Mouse (Mus musculus): ENCODE results near the gene Lrrc8e.

Lrrc8e gene

DNA sequence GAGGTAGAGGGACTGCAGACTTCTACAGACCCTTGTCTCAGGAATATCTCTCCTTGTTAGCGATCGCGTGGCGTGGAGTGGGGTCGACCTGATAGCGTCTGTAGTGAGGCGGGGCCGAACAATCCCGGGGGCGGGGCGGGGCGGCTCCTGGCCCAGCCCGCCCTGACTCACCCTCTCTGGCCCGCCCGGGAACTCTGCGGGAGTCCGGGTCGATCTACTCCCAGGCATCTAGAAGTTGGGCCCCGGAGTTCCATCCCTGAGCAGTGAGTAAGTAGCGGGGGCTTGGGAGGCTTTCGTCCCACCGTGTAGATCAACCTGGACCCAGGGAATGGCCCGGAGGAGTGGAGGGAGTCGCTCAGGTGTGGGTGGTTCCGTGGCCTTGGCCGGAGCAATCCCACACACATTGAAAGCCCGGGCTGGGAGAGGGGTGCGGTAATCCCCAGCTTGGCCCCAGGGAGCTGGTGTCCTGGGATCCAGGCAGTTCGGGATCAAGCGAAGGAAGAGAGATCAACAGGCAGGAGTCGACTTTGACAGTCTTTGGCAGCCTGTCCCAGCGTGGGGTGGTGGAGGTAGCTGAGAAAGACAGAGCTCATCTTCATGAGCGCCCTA is at the start of gene Lrrc8e:
TSS of gene Lrrc8e (plus strand) at position 89 of the 609 bp plus-strand sequence.
- DNase-seq (ENCODE audit: low spot score) = no peak

DNA sequence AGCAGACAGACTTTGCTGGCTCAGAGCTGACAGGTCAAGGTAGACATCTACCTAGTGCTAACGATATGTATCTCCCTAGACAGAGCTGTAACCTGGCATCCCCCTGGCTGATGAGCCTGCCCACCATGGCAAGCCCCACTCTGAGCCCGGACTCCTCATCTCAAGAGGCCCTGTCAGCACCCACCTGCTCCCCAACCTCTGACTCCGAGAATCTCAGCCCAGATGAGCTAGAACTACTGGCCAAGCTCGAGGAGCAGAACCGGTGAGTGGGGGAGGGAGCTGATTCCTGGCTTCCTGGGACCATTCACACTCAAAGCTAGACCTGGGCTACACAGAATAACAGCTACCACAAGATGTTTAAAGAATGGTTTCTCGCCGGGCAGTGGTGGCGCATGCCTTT is 43.2 kb upstream of the Lrrc8e start:
- no peak for DNase-seq (ENCODE audit: low spot score)

DNA sequence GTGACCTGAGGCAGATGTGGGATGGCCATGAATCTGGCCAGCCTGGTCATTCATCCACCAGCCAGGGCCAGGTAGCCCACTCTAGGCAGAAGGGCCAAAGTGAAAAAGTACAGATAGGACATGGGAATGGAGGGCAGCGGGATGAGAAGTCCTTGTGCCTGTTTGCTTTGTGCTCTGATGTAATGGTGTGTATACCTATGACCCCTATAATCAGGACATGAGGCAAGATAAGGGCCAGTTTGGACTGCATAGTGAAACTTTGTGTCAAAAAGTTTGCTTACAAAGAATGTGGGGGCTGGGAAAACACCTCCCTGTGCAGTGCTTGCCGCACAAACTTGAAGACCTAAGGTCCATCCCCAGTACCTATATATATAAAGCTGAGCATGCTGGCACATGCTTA is 40.5 kb upstream of the Lrrc8e start:
- DNase-seq (ENCODE audit: low spot score) = no peak

DNA sequence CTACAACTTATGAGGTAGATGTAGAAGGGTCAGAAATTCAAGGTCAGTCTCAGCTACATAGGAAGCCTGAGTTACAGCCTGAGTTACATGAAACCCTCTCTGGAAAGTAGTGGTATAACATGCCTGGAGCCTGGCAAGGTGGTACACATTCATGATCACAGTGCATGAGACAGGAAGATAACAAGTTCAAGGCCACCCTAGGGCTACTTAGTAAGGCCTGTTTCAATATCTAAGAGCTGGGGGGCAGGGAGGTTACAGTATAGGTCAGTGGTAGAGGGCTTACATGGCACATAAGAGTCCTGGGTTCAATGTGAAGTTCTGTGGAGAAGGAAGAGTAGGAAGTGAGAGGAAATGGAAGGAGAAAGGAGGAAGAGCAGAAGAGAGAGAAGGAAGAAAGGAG is 38.0 kb upstream of the Lrrc8e start:
- no peak for DNase-seq (ENCODE audit: low spot score)

DNA sequence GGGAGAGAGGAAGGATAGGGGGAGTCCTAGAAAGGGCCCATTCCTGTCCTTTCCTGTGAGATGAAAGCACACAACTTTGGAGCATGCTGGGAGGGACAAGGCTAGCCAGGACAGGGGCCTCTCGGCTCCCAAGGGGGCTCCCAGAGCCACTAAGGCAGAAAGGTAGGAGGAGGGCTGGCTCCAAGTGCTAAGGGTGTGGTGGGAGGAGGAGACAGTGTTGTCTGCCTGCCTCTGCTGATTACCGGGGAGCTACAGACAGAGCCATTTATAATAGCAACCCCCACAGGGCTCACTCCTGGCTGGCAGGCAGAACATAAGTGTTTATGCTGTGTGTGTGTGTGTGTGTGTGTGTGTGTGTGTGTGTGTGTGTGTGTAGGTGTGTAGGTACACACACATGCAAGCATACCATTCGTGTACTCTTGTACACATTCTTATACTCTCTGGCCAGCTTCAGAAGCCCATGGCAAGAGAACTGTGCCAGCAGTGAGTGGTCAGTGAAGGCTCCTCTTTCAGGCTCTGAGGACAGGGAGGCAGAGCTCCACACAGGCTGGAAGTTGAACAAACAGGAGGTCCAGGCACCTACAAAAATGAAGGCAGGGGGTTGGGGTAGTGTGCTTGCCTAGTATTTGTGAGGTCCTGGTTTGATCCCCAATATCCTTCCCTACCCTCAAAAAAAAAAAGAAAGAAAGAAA is 37.5 kb upstream of the Lrrc8e start:
- no peak for DNase-seq (ENCODE audit: low spot score)

DNA sequence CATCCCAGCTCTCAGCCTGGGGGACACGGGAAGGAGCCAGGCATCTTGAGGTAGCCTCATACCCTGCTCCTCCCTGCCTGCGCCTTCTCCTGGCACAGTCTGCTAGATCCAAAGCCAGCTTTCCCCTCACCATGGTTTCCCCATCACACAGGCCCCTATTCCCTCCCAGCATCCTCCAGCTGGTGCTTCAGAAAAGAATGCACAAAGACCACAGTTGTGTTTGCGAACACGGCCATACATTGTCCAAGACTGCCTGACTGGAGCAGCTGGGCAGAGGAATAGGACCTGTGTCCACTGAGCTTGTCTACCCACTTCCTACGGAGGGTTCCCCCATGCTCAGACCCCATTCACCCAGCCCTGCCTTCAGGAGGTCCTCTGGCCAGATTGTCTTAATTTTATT is 34.3 kb upstream of the Lrrc8e start:
- no peak for DNase-seq (ENCODE audit: low spot score)

DNA sequence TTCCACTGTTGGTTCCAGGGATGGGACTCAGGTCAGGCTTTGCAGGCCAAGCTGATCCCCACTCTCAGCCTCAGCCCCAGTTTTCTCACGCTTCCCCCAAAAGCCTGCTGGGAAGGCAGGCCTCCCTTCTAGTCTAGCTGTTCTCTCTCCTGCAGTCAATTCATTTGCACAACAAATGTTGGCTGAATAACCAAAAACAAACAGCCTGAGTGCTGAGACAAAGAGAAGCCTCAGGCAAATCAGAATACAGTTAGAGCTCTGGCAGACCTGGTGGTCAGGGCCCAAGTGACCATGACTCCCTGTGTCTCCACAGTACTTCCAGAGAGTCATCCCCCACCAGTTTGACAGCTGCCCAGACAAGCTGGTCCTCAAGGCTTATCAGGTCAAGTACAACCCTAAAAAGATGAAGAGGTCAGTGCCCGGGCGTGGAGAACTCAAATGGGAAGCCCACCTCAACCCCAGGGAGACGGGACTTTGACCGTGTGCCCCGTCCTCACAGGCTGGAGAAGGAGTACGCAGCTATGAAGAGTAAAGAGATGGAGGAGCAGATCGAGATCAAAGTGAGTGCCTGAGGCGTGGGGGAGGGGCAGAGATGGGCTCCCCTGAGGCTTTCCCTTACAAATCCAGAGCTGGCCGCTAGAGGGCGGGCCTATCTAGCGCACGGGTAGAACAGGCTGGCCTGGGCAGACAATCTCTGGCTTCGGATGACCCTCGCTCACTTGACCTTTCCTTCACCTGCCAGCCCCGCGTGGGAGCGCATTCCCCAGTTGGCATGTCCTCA is 33.6 kb upstream of the Lrrc8e start:
- DNase-seq (ENCODE audit: low spot score) = peak; percentile 66

DNA sequence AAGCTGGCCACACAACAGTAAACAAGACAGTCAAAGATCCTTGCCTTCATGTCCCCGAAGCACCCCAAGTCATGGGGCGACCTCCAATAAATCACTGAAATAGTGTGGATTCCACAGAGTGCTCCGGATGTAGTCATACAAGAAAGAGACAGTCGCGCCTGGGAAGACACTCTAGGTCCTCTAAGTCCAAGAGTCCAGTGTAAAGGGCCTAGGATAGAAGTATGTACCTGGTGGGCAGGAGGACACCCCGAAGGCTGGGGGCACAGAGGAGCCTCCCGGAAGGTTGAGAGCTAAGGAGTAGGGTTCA is 33.1 kb upstream of the Lrrc8e start:
- no peak for DNase-seq (ENCODE audit: low spot score)

DNA sequence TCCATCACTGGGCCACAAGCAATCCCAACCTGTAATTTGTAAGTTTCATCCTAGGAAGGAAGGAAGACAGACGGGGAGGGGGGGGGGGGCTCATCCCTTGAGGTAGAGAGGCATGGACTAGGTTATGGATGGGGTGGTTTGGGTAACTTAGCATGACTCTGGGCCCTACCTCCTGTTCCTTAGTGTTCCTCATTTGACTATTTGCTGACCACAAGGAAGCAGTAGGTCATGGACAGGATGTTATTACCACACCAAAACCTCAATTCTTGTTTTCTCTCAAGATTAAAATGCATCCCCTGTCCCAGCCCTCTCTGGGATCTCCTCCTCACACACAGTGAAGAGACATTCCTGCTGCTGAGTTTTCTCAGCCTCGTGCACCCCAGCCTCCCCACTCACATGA is 25.3 kb upstream of the Lrrc8e start:
- DNase-seq (ENCODE audit: low spot score) = no peak

DNA sequence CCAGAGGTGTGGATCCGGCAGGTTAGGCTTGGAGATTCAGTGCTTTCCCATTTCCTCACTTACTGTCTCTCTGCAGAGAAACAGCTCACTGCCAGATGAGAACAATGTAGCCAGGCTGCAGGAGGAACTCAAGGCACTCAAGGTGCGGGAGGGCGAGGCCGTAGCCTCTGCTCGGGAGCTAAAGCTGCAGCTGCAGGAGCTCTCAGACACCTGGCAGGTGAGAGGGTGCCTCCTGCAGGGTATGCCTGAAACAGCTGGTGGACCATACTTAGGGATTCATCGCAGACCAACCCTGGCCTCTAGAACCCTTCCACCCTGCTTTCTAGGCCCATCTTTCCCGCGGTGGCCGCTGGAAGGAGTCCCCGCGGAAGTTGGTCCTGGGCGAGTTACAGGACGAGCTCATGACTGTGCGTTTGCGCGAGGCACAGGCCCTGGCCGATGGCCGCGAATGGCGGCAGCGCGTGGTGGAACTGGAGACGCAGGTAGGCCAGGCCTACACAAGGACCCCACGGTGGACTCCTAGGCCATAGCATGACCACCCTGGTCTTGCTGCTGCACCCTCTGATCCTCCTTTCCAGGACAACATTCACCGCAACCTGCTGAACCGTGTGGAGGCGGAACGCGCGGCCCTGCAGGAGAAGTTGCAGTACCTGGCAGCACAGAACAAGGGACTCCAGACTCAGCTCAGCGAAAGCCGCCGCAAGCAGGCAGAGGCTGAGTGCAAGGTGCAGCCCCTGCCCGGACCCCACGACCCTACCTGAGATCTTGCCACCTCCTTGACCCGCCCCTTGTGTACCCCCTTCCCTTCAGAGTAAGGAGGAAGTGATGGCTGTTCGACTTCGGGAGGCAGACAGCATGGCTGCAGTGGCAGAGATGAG is 21.1 kb upstream of the Lrrc8e start:
- no peak for DNase-seq (ENCODE audit: low spot score)

DNA sequence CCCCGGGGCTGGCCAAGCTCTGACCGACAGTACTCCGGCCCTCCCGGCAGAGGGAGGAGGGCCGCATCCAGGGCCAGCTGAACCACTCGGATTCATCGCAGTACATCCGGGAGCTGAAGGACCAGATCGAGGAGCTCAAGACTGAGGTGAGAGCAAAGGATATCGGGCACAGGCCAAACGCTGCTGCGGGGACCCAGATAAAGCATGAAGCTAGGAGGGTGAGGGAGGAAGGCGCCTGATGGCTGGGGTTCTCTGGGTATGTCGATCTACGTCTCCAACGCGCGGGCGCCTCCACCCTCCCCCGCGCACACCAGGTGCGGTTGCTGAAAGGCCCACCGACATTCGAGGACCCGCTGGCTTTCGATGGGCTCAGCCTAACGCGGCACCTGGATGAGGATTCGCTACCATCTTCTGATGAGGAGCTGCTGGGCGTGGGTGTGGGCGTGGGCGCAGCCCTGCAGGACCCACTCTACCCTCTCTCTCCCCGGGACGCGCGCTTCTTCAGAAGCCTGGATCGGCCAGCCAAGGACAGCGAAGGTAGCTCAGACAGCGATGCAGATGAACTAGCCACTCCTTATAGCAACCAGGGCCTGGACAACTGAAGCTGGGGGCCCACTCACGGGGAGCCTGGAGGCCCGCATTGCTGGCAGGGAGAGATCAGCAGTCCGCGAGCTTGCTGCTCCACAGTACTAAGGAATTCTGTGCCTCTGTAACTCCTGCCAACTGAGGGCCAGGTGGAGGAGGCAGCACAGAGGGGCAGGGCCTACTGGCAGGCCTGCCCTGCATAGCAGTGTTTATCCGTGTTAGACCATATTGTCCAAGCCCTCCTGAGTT is 20.2 kb upstream of the Lrrc8e start:
- no peak for DNase-seq (ENCODE audit: low spot score)

DNA sequence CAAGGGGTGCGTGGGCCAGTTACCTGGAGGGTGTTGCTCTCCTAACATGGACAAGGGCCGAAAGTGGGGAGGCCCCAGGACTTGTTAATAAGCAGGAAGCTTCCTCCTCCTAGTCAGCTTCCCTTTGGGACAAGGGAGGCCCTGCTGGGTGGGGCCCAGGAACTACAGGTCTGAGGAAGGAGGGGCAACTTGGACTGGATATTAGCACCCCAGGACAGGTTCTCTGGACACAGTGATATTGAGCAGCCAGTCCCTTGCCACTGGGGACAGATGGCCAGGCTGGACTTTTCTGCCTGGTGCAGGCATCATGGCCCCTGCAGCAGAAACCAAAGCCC is 19.6 kb upstream of the Lrrc8e start:
- no peak for DNase-seq (ENCODE audit: low spot score)

DNA sequence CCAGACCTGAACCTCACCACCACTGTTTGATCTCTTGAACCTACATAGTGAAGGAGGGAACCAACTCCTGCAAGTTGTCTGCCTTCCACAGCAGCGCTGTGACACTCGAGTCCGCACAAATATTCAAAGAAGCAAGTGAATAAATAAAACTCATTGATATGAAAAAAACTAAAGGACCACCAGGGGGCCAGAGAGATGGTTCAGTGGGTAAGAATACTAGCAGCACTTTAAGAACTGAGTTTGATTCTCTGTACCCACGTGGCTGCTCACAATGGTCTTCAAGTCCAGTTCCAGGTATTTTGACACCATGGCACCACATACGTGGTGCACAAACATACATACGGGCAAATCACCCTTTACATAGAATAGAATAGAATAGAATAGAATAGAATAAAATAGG is 15.5 kb upstream of the Lrrc8e start:
- DNase-seq (ENCODE audit: low spot score) = no peak

DNA sequence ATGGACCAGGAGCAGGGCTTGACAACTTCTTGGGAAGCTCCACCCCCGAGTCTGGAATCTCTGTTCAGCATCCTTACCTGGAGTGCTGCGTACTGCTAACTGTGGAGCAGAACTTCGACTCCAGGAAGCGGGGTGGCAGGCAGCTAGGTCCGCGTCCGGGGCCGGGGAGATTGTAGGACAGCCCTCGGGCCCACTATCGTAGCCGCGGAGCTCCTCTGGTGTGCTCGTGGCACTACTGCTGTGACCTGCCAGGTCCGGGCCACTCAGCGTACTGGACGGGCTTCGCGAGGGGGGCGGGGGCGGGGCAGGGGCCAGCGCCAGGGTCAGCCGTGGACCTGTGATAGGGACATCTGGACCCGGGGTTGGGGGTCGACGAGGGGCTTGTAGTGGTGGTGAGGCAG is 13.8 kb upstream of the Lrrc8e start:
- no peak for DNase-seq (ENCODE audit: low spot score)

DNA sequence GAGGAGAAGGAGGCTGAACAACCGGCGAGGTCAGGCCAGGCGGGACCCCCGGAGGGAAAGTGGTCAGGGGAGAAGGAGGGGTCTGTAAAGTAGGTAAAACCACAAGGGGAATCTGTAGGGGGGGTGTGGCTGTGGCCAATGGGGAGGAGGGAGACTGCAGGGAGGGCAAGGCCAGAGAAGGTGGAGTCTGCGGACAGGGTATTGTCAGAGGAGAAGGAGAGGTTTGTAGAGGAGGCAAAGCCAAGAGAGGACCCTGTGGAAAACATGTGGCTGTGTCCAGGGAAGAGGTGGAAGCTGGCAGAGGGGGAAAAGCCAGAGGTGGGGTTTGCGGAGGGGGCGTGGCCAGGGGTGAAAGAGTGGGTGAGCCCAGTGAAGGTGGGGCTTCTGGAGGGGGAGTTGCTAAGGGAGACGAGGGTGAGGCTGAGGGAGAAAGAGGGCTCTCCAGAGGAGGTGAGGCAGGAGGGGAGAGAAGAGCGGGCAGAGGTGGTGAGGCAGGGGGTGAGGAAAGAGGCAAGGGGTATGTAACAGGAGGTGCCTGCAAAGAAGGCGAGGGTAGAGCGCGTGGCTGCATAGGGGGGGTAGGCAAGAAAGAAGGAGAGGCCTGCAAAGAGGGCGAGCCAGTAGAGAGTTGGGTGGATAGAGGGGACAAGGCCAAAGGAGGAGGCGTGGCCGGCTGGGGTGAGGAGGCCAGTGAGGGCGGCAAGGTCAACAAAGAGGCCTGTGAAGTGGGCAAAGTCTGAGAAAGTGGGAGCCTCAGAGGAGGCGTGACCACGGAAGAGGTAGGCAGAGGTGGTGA is 13.2 kb upstream of the Lrrc8e start:
- DNase-seq (ENCODE audit: low spot score) = no peak

DNA sequence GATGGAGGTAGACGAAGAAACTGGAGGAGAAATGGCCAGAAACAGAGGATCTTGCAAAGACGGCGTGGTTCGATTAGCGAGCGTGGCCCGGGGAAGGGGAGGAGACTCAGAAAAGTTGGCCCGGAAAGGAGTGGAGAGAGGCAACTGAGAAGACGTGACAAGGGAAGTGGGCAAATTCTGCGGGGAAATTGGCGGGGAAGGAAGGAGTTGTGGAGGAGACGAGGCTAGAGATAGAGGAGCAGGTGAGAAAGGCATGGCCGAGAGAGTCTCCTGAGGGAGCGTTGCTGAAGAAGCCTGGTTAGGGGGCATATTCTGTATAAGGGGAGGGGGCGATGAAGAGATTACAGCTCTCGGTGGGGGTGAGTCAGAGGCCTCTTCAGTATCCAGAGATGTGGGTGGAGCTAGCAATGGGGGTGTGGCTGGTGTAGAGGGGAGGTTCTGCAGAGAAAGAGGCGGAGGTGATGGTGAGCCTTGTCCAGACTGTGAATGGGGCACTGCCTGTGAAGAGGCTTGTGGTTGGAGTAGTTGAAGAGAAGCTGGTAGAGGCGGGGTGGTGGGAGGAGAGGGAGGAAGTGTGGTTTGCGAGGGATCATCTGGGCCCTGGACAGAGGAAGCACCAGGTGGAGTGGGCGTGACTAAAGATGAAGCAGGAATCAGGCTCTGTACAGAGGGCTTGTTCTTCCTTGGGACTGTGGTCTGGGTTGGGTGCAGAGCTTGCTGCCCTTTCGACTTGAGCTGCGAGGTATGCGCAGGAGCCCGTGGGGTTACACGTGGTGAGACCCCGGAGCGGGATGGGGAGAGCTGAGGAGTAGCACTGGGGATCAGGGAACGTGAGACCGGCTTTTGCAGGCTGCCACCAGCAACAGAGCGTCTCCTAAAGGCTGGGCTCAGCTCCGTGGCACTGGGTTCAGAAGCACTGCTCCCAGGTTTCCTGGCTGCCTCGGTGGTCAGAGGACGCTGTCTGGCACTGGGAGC is 12.3 kb upstream of the Lrrc8e start:
- DNase-seq (ENCODE audit: low spot score) = no peak

DNA sequence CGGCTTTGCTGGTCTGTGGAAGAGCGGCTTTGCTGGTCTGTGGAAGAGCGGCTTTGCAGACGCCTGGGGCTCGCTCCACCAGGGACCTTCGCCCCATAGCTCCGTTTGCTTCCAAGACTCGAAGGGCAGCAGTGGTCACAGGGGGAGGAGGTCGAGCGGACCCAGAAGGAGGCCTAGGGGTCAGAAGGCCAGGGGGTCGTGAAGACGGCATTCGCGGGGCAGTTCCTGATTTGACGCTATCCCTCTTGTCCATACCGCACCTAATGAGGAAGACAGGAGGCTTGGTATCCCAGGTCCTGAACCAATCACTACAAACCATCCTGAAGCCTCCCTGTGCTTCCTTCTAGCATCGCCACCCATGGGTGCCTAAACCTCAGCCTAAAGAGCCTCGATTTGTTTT is 10.3 kb upstream of the Lrrc8e start:
- DNase-seq (ENCODE audit: low spot score) = no peak

DNA sequence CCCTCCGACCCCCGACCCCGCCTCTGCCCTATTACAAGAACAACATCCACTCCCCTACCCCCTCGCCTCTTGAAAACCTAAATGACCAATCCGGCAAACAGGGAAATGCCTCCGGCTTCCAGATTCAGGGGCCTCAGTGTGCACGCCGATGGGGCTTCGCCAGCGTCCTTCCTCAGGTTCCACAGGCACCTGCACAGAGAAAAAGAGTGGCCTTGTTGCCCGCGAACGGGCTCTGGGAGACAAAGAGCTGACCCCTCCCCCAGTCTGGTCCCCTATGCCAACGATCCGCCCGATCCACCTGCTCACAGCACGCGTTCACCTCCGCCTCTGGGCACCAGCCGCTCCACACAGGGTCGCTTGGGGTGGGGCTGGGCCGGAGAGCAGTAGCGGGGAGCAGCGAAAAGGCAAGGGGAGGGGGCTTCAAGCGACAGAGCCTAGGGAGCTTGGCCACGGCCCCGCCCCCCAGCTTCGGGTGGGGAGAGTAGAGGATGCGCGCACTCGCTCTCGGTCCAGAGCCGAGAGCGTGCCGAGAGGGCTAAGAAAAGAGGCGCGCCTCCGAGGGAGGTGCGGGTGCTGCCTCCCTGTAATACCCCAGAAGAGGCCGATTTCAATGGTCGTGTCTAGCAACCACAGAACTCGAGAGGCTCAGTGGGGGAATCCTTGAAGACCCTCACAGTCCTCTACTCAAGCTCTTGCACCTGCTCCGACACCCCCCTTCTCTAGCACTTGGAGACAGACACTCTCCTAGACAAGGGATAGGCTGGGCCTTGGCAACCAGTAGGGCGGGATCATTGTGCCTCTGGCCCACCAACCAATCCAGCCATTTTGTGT is 9.6 kb upstream of the Lrrc8e start, which contains the start of gene Prr36:
TSS of gene Prr36 (minus strand) at position 669 of the 831 bp plus-strand sequence.
- no peak for DNase-seq (ENCODE audit: low spot score)

DNA sequence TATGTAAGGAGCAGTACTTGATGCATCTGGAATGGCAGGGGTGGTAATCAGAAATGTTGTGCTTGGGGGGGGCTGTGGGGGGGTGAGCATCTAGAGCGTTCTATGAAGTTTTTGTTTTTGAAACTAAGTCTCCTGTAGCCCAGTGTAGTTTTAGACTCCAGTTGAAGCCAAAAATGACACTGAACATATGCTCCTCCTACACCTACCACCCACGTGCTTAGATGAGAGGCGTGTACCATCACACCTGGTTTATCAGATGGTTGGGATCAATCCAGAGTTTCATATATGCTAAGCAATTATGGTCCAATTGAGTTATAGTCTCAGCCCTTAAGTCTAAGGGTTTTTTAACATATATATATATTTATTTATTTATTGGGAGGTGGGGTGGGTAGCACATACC is 7.0 kb upstream of the Lrrc8e start:
- no peak for DNase-seq (ENCODE audit: low spot score)
